Mouse (Mus musculus) ES-Bruce4 (cell line): ENCODE data around the gene Artn. TPM values are rescaled to one million over a fixed set of nuclear protein-coding genes. Genes with fewer than 3 reads are reported as not detected.

Source experiments
- H3K27ac ChIP-seq: 2 replicates; pipeline ENCODE4 v1.5.1; 2012; ENCODE audit warnings: low read length, inconsistent platforms; ENCODE audit not compliant: insufficient read depth
- H3K27me3 ChIP-seq: 2 replicates; pipeline ENCODE4 v1.6.1; 2012; ENCODE audit warnings: mild to moderate bottlenecking, low read length, inconsistent platforms; ENCODE audit not compliant: control insufficient read depth, poor library complexity, insufficient read depth, severe bottlenecking
- H3K36me3 ChIP-seq: 2 replicates; pipeline ENCODE4 v1.6.1; 2012; ENCODE audit warnings: inconsistent platforms, mild to moderate bottlenecking, low read length, moderate library complexity; ENCODE audit not compliant: control insufficient read depth, poor library complexity, insufficient read depth, severe bottlenecking
- H3K4me1 ChIP-seq: one replicate; pipeline ENCODE4 v1.8.1; 2011; ENCODE audit warnings: low read length; ENCODE audit not compliant: control insufficient read depth, insufficient read depth
- H3K4me3 ChIP-seq: 2 replicates; pipeline ENCODE4 v1.5.1; 2011; ENCODE audit warnings: low read depth, mild to moderate bottlenecking, low read length
- H3K9ac ChIP-seq: 2 replicates; pipeline ENCODE4 v1.6.1; 2012; ENCODE audit warnings: low read depth, mild to moderate bottlenecking, inconsistent platforms; ENCODE audit not compliant: poor library complexity, severe bottlenecking
- H3K9me3 ChIP-seq: replicated peaks from 2 replicates; pipeline ENCODE4 v1.6.1; 2012; ENCODE audit warnings: mild to moderate bottlenecking, low read length, inconsistent platforms; ENCODE audit not compliant: control insufficient read depth, poor library complexity, insufficient read depth, severe bottlenecking
- CTCF ChIP-seq: IDR thresholded peaks from one replicate; pipeline ENCODE4 v1.8.1; 2011; ENCODE audit warnings: low read depth, low read length
- EP300 ChIP-seq: IDR thresholded peaks from 2 replicates; pipeline ENCODE4 v1.6.1; 2011; ENCODE audit warnings: low read depth, low read length; ENCODE audit not compliant: insufficient read depth
- POLR2A ChIP-seq: IDR thresholded peaks from one replicate; pipeline ENCODE4 v1.8.1; 2011; ENCODE audit warnings: low read length; ENCODE audit not compliant: insufficient read depth
- polyA plus RNA-seq: library from polyadenylated mRNA; stranded (reverse); fragments of >200 nt; gene quantifications from 2 replicates; pipeline ENCODE4 v1.2.4, GENCODE M21; 2011; ENCODE audit warnings: low read depth; ENCODE audit not compliant: missing spikeins, insufficient read depth, insufficient read length

Artn gene
- 5.0 and 6.1 TPM in 2 replicates for polyA plus RNA-seq

DNA sequence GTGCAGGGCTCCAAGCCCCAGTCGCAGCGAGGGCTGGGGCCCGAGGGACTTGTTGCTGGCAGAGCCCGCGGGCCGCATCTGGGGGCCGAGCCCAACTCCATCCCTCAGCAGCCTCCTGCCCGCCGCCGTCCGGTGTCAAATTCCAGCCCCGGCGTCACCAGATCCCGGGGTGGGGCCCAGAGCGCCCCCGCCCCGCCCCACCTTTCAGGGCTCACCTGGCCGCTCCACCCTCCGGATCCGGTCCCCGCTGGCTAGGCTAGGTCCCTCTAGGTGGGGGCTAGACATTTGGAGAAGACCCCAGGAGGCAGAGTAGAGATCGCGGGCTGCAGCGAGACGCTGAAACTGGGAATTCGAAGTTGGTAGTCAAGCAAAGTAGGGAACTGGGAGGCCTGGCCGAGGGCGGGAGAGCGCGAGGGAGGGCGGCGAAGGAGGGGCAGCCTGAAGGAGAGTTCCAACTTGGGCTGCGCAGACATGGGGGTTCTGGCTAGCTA lies at the start of gene Artn:
Gene Artn, minus strand, starts transcription at position 373 of the 491 bp plus-strand sequence.
- Histone ChIP-seq H3K36me3 (no peaks in the 10 kb centered on the region), H3K27me3 (no peaks in the 10 kb centered on the region; the same call in 1 of the 2 replicates), H3K4me3 (peak within 1 kb of the TSS; percentile 91), H3K27ac (no peak within 1 kb of the TSS), H3K4me1 (no peaks in the 10 kb centered on the region), H3K9ac (peak within 1 kb of the TSS; percentile 71), H3K9me3 (no peaks in the 10 kb centered on the region)
- no peak for TF ChIP-seq POLR2A
- peak; percentile 18; the same call in 1 of the 2 replicates for TF ChIP-seq EP300
- no peak for TF ChIP-seq CTCF

DNA sequence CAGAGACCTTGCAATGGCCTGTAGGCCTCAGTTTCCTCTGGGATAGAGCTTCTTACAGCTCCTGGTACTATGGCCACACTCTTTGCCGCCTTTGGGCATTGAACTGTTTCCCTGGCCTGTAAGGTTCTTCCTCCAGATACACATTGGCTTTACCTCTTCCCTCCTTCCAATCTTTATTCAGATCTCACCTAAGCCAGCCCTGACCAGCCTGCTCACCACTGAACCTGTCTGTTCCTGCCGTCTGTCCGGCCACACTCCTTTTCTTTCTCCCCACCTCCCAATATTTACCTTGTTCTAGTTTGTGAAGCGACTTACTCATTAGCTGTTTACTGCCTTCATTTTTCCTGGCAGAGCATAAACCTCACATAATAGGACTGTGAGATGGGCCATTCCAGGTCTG lies 49.6 kb upstream of the Artn start:
- Histone ChIP-seq H3K9ac (no peak overlapping the region), H3K36me3 (no peaks in the 10 kb centered on the region), H3K27ac (no peak overlapping the region), H3K4me1 (no peaks in the 10 kb centered on the region), H3K4me3 (no peak overlapping the region), H3K9me3 (no peaks in the 10 kb centered on the region), H3K27me3 (no peaks in the 10 kb centered on the region)
- TF ChIP-seq EP300 = no peak
- TF ChIP-seq POLR2A = no peak
- TF ChIP-seq CTCF = no peak

DNA sequence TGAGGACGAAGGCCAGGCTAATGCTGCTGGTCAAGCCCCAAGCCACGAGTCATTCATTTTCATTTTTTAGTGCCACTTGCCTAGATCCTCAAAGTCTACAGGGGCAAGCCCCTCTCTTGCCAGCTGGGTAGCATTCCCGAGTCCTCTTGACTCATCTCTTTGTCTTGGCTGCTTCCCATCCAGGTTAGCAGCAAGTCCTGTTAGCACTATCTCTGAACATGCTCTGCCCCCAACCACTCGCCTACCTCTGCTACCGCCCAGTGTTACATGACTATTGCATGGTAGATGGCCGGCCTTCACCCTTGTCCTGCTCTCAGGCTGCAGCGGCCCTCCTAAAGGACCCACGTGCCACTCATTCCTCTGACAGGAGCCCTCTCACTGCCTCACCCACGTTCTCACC lies 48.7 kb upstream of the Artn start:
- Histone ChIP-seq H3K27me3 (no peaks in the 10 kb centered on the region), H3K9me3 (no peaks in the 10 kb centered on the region), H3K9ac (no peak overlapping the region), H3K4me3 (no peak overlapping the region), H3K4me1 (no peaks in the 10 kb centered on the region), H3K36me3 (no peaks in the 10 kb centered on the region), H3K27ac (no peak overlapping the region)
- no peak for TF ChIP-seq CTCF
- TF ChIP-seq EP300 = no peak
- no peak for TF ChIP-seq POLR2A

DNA sequence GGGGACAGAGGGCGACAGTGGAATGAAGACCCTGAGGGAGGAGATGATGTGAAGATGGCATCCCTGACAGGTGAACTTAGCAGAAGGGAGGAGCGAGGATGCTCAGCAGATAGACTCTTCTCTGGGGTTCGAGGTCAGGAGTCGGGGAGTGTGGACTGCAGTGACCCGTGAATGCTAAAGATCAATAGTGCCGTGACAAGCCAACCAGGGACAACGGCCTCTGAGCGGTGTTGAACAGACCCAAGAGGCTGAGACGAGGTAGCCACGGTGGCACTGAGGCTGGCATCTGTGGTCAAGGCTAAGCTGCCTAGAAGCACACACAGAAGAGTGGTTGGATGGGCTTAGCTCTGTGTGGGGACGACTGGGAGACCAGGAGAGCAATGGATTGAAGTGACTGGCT lies 48.3 kb upstream of the Artn start:
- H3K27ac ChIP-seq = no peak overlapping the region
- no peak for TF ChIP-seq CTCF
- TF ChIP-seq POLR2A = no peak
- no peak for TF ChIP-seq EP300
- H3K4me3 ChIP-seq = no peak overlapping the region
- H3K9ac ChIP-seq = no peak overlapping the region
- no peaks in the 10 kb centered on the region for H3K36me3 ChIP-seq
- H3K4me1 ChIP-seq = no peaks in the 10 kb centered on the region
- H3K9me3 ChIP-seq = no peaks in the 10 kb centered on the region
- H3K27me3 ChIP-seq = no peaks in the 10 kb centered on the region

DNA sequence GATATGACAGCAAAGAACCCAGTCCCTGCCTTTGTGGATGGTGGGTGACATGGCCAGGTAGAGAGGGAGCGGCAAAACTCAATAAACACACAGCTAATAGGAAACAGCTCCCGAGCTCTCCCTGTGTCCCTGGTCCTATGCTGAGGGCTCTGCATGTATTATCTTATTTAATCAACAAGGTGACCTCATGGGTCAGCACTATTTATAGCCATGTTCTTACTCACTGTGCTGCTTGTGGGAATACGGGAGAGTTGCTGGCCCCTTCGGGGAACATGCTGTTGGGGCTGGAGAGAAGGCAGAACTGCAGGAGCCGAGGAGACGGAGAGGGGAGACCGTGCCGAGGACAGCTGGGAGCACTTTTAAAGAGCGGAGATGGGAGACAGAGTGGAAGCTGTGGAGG lies 47.8 kb upstream of the Artn start:
- Histone ChIP-seq H3K9ac (no peak overlapping the region), H3K27ac (no peak overlapping the region), H3K4me1 (no peaks in the 10 kb centered on the region), H3K27me3 (no peaks in the 10 kb centered on the region), H3K9me3 (no peaks in the 10 kb centered on the region), H3K4me3 (no peak overlapping the region), H3K36me3 (no peaks in the 10 kb centered on the region)
- TF ChIP-seq POLR2A = no peak
- TF ChIP-seq CTCF = no peak
- no peak for TF ChIP-seq EP300

DNA sequence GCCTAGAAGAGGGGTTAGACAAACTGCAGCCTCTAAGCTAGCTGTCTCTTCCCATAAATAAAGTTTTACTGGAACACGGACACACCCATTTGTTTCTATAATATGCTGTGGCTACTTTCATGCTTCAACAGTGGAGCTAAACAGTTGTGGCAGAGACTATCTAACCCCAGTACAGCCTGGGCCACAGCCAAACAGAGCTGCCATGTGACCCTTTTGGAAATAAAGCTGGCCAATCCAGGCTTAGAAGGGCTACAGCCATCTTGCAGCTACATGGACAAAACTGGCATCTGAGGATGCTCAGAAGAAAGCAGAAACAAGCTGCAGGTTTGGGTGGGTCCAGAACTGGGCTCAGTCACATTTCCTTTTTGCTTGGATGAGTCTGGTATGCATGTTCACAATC lies 46.3 kb upstream of the Artn start:
- Histone ChIP-seq H3K36me3 (no peaks in the 10 kb centered on the region), H3K4me1 (no peaks in the 10 kb centered on the region), H3K9me3 (no peaks in the 10 kb centered on the region), H3K4me3 (no peak overlapping the region), H3K27ac (no peak overlapping the region), H3K27me3 (no peaks in the 10 kb centered on the region), H3K9ac (no peak overlapping the region)
- TF ChIP-seq CTCF = no peak
- TF ChIP-seq POLR2A = no peak
- TF ChIP-seq EP300 = no peak

DNA sequence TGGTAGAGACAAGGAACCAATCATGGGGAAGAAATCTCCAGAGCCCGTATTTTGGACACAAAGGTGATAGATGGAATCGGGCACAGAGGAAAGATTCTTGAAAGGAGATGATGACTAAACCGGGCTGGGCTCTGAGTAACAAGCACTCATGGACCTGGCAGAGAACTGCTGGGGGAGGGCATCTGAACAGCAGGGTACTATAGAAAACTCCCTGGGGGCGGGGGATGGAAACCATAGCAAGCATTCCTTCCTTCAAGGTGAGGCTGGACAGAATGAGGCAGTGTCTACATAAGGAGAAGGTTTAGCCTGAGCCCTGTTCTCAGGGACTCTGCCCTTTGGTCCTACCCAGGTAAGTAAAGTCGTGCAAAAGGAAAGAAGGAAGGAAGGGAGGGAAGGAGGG lies 45.2 kb upstream of the Artn start:
- Histone ChIP-seq H3K4me1 (no peaks in the 10 kb centered on the region), H3K27ac (no peak overlapping the region), H3K36me3 (no peaks in the 10 kb centered on the region), H3K9me3 (no peaks in the 10 kb centered on the region), H3K27me3 (no peaks in the 10 kb centered on the region), H3K4me3 (no peak overlapping the region), H3K9ac (no peak overlapping the region)
- TF ChIP-seq POLR2A = no peak
